Mouse (Mus musculus): ENCODE measurements at regions not wholly inside any gene's neighbourhood (a gene's known extent, or its start where the extent isn't known, plus 50 kb on each side); places are given as distances from the start of the nearest gene placed in this dataset.
"Not testable (repeated sequence)": the region's sequence is repeated elsewhere in the genome, so short reads cannot be mapped to it uniquely, and the experiment has no call there.

DNA sequence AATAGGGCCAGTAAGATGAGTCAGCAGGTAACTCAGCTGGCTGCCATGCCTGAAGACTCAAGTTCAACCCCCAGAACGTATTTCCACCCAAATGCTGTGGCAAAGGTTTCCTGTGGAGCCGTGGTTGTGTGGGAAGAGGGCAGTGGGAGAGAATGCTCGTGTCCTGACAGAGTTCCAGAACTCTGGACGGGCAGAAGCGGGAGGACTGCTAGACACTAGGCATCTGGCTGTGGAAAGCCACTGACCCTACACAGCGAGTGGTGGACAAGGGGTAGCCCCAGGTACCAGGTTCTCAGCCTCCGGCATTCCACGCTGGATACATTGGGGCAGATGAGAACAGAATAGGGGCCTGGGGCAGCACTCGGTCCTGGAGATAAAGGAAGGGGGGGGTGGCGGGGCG, 69.6 kb upstream of the Acsl3 start:
- DNase-seq (ENCODE audit: low read depth, low spot score) = no peak

DNA sequence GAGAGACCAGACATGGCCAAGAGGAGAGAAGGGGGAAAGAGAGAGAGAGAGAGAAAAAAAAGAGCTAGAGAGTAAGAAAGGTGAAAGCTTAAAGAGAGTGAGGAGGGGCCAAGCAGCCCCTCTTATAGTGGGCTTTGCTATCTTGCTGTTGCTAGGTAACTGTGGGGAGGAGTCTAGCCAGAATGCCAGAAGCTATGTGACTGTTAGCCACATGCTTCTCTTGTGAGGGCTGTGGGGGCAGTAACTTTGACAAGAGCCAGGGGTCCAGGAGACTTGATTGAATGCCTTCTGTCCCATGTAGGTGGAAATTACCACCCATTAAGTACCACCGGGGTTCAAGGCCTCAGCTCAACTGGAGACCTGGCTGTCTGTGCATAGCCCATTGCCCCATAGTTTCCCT, 69.0 kb upstream of the Acsl3 start:
- not testable (repeated sequence) for DNase-seq (ENCODE audit: low read depth, low spot score)

DNA sequence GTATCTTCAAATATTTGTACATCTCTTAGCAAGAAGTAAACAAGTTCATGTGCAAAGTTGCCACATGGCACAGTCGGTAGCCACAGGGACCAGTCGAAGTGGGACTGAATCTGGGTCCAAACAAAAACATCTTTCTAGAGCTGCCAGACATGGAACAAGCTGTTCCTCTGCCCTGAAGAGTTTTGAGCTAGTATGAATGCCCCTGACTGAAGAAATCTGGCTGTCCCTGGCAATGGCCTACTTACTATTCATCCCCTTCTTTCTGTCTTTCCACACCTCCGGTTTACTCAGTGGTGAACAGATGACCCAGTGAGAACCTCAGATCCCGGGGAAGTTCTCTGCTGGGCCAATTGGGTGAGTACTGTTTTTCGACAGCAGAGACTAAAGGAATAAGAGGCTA, 67.1 kb upstream of the Acsl3 start:
- DNase-seq (ENCODE audit: low read depth, low spot score) = no peak

DNA sequence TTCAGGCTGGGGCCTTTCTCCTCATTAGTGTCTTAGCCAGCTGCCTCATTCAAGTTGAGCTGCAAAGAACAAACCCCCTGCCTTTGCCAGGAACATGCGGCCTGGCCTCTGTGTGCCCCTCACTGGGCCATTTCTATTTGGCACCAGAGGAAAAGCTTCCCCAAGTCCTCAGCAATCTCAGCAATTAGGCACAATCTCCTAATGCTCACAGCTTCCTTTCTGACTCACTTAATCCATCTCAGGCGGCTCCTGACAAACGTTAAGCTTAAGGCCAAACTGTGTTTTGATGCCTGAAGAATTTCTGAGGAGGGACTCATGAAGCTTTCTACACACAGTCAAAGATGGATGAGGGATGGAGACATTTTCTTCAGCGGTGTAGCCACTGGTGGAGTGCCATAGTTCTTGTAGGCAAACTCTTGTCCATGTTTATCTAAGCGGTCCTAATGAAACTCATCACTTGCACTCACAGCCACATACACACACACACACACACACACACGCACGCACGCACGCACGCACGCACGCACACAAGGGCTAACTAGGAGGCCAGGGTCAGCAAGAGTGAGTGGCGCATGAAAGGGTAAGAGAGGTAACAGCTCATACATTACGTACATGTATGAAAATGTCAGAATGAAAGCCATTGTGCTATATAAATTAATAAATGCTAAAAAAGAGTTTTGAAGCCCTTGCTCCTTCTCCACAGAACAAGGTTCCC, 63.5 kb upstream of the Acsl3 start:
- no peak for DNase-seq (ENCODE audit: low read depth, low spot score)

DNA sequence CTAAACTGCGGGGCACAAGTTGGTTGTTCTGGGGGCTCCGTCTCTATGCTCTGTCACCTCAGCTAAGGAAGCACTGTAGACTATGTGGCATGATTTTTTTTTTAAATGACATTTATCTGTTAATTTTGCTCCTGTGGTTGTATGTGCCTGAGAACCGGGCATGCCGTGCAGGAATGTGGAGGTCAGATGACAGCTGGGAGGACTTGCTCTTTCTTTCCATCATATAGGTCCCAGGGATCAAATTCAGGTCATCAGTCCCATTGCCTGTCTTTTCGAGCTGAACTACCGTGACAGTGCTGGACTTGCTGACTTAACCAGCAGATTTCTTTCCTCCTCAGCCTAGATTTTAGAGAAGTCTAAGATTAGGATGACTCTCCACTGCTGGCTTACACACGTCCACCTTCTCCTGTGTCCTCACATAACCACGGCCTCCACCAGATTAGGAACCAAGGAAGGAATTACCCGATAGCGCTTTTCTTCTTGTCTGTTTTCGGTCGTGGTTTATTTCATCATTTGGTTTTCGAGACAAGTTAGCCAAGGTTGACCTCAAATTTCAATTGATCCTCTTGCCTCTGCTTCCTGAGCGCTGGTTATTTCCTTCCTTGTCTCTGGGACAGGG, 62.0 kb upstream of the Acsl3 start:
- DNase-seq (ENCODE audit: low read depth, low spot score) = no peak

DNA sequence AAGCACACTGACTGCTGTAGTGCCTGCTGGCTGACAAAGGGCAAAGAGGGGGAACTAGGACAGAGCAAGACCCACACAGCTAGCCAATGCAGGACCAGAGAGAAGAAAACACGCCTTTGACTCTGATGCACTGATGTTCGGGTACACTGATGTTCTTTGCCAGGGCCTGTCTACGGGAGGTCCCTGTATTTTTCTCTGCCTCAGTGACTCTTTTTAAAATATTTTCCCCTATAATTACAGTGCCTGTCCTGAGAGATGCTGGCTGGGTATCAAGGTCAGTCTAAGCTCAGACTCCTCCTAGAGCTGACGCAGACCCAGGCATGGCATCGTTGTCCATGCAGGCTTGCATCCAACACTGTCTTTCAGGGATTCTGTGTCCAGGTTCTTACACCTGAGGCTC, 59.1 kb upstream of the Acsl3 start:
- no peak for DNase-seq (ENCODE audit: low read depth, low spot score)

DNA sequence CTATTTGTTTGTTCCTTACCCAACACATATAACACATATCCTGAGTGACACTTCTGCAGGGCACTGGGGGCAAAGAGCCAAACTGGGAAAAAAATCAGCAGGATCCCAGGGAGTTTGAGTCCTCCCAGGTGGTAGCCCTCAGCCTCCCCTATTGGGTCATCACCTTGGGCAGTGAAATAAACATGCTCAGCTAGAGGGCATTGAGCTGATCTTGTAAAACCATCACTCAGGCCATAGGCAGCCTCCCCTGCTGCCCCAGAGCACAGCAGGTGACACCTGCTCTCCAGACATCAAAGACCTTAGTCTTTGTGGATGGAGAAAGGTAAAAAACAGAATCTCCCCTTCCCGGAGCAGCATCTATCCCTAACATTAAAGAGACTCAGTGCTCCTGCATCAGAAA, 57.0 kb upstream of the Acsl3 start:
- DNase-seq (ENCODE audit: low read depth, low spot score) = peak; percentile 30

DNA sequence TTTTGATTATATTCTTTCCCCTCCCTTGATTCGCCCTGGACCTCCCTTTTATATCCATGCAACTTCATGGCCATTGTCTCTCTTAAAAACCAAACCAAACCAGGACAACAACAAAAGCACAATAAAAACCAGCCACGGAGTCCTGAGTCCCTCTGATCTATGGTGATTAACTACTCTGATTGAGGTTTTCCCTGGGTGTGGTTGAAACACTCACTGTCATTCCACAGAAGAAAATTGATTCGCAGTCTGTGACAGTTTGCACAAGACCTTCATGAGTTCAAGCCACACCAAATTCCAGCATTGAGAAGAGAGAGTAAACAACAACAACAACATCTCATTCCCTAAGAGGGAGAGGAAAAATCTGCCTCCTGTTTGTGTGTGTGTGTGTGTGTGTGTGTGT, 56.1 kb upstream of the Acsl3 start:
- peak; percentile 71 for DNase-seq (ENCODE audit: low read depth, low spot score)

DNA sequence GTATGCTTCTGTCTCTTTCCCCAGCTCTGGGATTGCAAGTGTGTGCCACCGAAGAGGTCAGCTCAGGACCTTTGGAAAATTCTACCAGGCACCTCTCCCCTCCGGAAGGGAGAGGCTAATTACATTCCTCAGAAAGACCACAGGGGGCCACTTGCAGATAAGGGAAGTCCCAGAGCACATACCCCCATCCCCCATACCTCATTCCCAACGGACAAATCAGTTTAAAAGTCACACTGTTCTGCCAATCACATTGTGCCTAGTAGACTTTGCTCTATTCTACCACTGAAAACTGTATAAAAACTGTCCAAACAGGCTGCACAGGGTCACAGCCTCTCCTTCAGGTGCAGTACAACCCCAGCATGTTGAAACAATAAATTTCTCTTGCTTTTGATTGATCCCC, 55.6 kb upstream of the Acsl3 start:
- DNase-seq (ENCODE audit: low read depth, low spot score) = peak; percentile 95

DNA sequence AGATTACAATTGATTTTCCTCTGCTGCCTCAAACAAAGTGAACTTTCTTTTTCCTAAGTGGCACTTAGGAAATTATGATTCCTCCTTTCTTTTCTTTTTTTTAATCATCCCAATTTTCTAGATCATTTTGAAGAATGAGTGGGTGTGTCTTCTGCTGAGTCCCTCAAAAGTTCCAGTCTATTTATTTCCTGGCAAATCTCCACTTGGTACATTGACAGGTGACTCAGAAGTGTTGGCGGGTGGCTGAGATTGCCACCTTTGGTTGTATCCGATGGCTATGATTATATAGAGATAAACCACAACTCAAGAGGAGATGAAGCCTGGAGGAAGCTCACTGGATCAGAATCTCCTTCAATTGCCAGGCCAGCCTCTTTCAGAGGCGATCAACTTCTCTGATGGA, 54.7 kb upstream of the Acsl3 start:
- no peak for DNase-seq (ENCODE audit: low read depth, low spot score)

DNA sequence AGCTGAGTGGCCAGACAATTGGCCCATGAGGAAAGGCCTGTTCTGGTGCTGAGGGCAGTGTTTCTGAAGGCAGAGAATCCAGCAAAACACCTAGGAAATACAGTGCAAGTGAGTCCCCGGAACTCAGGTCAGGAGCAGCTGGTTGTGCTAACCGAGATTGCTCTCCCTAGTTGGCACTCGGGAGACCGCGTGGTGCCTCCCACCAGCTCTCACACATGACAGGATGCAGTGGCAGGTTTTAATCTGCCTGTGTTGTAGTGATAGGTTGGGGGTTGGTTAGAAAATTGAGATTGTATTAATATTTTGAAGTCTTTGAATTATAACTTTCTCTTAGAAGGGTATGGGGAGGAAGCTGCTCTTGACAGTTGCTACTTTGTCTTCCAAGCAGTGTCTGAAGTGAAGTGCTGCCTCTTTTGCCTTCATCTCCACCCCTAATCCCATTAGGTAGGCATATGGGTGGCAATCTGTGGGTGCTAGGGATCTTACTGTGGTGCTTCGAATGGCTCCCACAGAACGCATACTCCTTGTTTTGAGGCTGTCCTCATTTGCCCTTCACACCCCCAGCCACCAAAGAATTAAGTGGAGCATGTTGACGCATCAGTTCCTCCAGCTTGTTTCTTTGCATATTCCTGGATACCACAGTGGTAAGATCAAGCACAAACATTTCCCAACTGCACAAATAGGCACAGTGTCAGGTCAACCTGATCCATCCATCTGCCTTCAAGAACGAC, 52.6 kb upstream of the Acsl3 start:
- DNase-seq (ENCODE audit: low read depth, low spot score) = no peak

Measured in ZHBTc4 (cell line).